Mouse (Mus musculus) neural tube, embryonic 14.5 days (tissue): ENCODE measurements at regions not wholly inside any gene's neighbourhood (a gene's known extent, or its start where the extent isn't known, plus 50 kb on each side); places are given as distances from the start of the nearest gene placed in this dataset.

Experiments used
- ATAC-seq: fragments of 200-750 bp; cut with Nextera tagmentation; 2 replicates; pipeline ENCODE4 v1.8.0; 2017; ENCODE audit warnings: low read depth, mild to moderate bottlenecking, moderate TSS enrichment, moderate library complexity
- H3K27ac ChIP-seq: fragments of 300-500 bp; sonication (generic); 2 replicates; pipeline ENCODE4 v1.5.1; 2014; ENCODE audit warnings: low read depth, mild to moderate bottlenecking, control low read depth, low read length, moderate library complexity, mixed read lengths
- H3K27me3 ChIP-seq: fragments of 300-500 bp; sonication (generic); 2 replicates; pipeline ENCODE4 v1.6.1; 2014; ENCODE audit warnings: low read length; ENCODE audit not compliant: control insufficient read depth, insufficient read depth
- H3K36me3 ChIP-seq: fragments of 300-500 bp; sonication (generic); 2 replicates; pipeline ENCODE4 v1.6.1; 2014; ENCODE audit warnings: low read length, mixed read lengths; ENCODE audit not compliant: control insufficient read depth, insufficient read depth
- H3K4me1 ChIP-seq: fragments of 300-500 bp; sonication (generic); 2 replicates; pipeline ENCODE4 v1.6.1; 2014; ENCODE audit warnings: low read length; ENCODE audit not compliant: control insufficient read depth, insufficient read depth
- H3K4me2 ChIP-seq: fragments of 300-500 bp; sonication (generic); 2 replicates; pipeline ENCODE4 v1.6.1; 2014; ENCODE audit warnings: mild to moderate bottlenecking, low read depth, low read length, control low read depth
- H3K4me3 ChIP-seq: fragments of 300-500 bp; sonication (generic); 2 replicates; pipeline ENCODE4 v1.5.1; 2014; ENCODE audit warnings: low read depth, low read length, control low read depth, mixed read lengths
- H3K9ac ChIP-seq: fragments of 300-500 bp; sonication (generic); replicated peaks from 2 replicates; pipeline ENCODE4 v1.6.1; 2014; ENCODE audit warnings: low read depth, mild to moderate bottlenecking, control low read depth, low read length, mixed read lengths
- H3K9me3 ChIP-seq: fragments of 300-500 bp; sonication (generic); 2 replicates; pipeline ENCODE4 v1.6.1; 2016; ENCODE audit warnings: low read length; ENCODE audit not compliant: control insufficient read depth
- WGBS: fragments of 180-500 bp; shearing (Covaris S2); extraction: QIAGEN DNeasy Blood & Tissue Kit; methylation state at CpG from one replicate; pipeline ENCODE4 v1.1.7; 2014; 5-methylcytosine and 5-hydroxymethylcytosine counted together

DNA sequence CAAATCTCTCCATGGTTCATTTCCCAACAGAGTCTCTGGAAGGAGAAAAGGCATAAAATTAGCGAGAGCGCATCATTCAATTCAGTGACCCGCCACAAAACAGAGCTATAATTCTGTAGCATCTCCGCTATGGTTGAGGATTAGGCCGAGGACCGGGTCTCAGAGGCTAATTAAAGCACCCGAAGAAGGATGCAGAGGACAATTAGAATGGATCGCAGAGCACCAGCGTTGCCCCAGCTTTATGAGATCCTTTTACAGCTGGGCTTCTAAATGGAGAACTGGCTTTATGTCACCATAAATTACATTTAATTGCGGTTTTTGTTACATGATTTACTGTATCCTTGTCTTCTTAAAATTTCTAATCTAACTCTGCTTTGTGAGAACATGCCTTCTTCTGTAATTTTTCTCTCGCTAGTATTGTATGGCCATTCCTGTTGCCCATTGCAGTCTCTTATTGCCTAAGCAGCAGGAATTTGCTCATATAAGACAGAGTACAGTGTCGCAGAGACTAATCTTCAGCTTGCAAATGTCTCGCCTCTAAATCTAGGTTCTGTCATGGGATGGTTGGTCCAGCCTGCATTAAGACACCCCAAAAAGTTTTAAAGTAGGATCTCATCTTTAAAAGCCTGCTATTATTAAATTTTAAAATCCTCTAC is 793.5 kb downstream of the Rps29 start:
- peak overlapping the region; percentile 26; the same call in 1 of the 2 replicates for H3K4me2 ChIP-seq
- peak; percentile 73 for ATAC-seq
- no peaks in the 10 kb centered on the region for H3K36me3 ChIP-seq
- H3K27me3 ChIP-seq, result no peaks in the 10 kb centered on the region
- H3K4me1 ChIP-seq, result no peaks in the 10 kb centered on the region
- WGBS, result 13% methylated on average over 13 of the region's 13 CpGs
- no peak overlapping the region for H3K9ac ChIP-seq
- H3K4me3 ChIP-seq, result no peak overlapping the region
- H3K27ac ChIP-seq, result no peak overlapping the region
- no peaks in the 10 kb centered on the region for H3K9me3 ChIP-seq

DNA sequence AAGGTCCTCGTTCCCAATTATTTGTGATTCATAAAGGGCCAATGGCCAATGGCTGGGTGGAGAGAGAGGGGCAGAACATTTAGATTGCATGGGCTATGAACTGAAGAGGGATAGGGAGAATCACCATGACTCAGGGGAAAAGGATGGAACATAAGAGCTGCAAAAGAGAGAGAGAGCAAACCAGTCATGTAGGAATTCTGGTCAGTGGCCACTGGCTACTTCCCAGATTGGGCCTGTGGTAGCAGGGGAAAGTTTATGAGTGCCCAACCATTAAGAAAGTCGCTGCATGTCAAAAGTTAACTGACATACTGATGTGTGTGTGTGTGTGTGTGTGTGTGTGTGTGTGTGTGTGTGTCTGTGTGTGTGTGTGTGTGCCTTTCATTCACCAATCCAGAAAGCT is 795.8 kb downstream of the Rps29 start:
- ATAC-seq, result no peak
- WGBS, result 83% methylated on average over 2 of the region's 2 CpGs
- Histone ChIP-seq H3K36me3 (no peaks in the 10 kb centered on the region), H3K4me3 (no peak overlapping the region), H3K4me1 (no peaks in the 10 kb centered on the region), H3K27me3 (no peaks in the 10 kb centered on the region), H3K9ac (no peak overlapping the region), H3K4me2 (no peak overlapping the region), H3K27ac (no peak overlapping the region), H3K9me3 (no peaks in the 10 kb centered on the region)

DNA sequence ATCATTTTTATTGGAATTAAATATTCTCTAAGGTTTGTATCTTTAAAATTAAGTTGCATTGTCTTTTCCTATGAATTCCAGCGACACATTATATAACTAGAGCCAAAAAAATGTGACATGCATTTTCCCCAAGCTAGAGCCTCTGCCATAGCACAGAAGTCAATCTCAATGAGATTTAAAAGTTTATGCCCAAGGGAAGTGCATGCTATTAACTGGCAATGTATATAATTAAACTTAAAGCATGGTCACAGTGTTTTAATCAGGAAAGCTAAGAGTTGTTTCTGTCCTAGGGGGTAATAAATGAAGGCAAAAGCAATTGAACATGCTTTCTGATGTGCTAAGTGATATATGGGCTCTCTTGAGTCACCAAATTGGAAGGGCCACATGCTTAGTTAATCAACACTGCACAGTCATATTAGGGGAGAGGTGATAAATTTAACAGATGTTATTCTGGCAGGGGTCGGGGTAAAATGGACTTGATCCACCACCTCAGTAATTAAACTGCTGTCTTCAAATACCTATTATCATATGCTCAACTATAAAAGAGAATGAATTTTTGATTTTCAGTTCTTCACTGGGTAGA is 812.4 kb downstream of the Rps29 start:
- no peak overlapping the region for H3K27ac ChIP-seq
- no peaks in the 10 kb centered on the region for H3K27me3 ChIP-seq
- H3K4me2 ChIP-seq, result no peak overlapping the region
- 35% methylated on average over 2 of the region's 2 CpGs for WGBS
- no peak overlapping the region for H3K9ac ChIP-seq
- ATAC-seq, result peak; percentile 87
- no peak overlapping the region for H3K4me3 ChIP-seq
- no peaks in the 10 kb centered on the region for H3K4me1 ChIP-seq
- no peaks in the 10 kb centered on the region for H3K36me3 ChIP-seq
- no peaks in the 10 kb centered on the region for H3K9me3 ChIP-seq

- Histone ChIP-seq H3K36me3 (no peaks in the 10 kb centered on the region), H3K4me3 (no peak overlapping the region), H3K27ac (no peak overlapping the region), H3K4me2 (no peak overlapping the region), H3K27me3 (no peaks in the 10 kb centered on the region), H3K9ac (no peak overlapping the region), H3K9me3 (no peaks in the 10 kb centered on the region), H3K4me1 (no peaks in the 10 kb centered on the region)
- ATAC-seq, result no peak
- WGBS, result 66% methylated on average over 3 of the region's 3 CpGs
These were observed 825.2 kb downstream of the Rps29 start for GRCm38 (mm10) chr12:68333796-68334195.

DNA sequence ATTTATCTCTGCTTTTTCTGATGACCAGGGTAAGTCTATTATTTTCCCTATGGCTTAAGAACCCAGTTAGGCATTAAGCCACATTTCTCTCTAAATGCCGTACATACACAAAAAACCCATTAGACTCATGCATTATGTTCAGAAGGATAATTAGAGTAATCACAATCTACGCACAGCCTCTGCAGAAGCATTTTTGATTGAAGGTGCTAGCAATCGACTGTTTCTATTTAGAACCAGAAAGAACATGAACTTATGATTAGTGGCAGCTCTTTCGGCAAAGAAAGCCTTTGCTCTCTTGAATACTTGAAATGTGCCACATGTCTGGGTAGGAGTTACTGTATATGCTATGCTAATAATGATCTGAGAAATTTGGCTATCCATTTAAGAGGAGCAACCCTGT is 825.6 kb downstream of the Rps29 start:
- Histone ChIP-seq H3K36me3 (no peaks in the 10 kb centered on the region), H3K27ac (no peak overlapping the region), H3K27me3 (no peaks in the 10 kb centered on the region), H3K4me1 (no peaks in the 10 kb centered on the region), H3K9me3 (no peaks in the 10 kb centered on the region), H3K4me2 (no peak overlapping the region), H3K9ac (no peak overlapping the region), H3K4me3 (no peak overlapping the region)
- ATAC-seq, result no peak
- WGBS, result 61% methylated on average over 4 of the region's 4 CpGs

DNA sequence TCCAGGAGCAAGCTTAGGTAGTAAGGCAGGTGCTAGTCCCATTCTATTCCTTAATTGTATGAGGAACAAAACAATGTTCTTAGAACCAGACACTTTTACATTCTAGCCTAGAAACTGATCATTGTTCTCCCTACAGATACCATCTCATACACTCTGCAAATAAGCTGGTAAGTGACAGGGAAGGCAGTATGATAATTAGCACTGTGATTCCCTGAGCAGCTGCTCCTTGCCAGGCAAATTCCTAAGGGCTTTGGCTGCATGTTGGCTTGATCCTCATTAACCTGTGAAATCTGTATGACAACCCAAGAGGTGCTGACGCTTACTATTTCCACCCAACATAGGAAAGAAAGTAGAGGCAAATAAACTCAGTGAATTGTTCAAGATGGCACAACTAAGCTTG is 826.5 kb downstream of the Rps29 start:
- H3K9ac ChIP-seq, result no peak overlapping the region
- no peak overlapping the region for H3K27ac ChIP-seq
- 52% methylated on average over 1 of the region's 1 CpGs for WGBS
- H3K9me3 ChIP-seq, result no peaks in the 10 kb centered on the region
- ATAC-seq, result no peak
- H3K27me3 ChIP-seq, result no peaks in the 10 kb centered on the region
- no peak overlapping the region for H3K4me2 ChIP-seq
- no peaks in the 10 kb centered on the region for H3K4me1 ChIP-seq
- H3K4me3 ChIP-seq, result no peak overlapping the region
- H3K36me3 ChIP-seq, result no peaks in the 10 kb centered on the region
